Mouse (Mus musculus): ENCODE measurements around the gene Hira.

DNA sequence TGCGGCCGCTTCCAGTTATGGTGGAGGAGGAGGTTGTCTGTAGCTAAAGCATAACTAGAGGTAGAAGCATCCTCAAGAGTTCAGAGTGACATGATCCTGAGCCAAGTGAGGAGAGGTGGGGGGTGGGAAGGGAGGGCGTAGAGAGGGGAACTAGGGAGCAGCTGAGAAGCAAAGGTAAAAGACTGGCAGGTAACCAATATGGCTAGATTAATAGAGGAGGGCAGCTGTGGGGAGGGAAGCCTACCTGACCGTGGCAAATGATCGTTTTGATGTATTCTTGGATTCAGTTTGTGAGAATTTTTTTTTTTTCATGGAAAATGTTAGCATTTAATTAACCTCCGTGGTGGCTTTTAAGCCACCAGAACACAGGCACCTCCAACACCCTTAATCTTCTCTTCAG is 67.1 kb downstream of the Hira start:
- TF ChIP-seq CTCF (IDR thresholded peaks at IDR 0.05; ENCODE audit: low read depth) (no peak), EP300 (optimal IDR thresholded peaks at IDR 0.05) (no peak)

Data from stomach, postnatal 0 days (tissue).